Mouse (Mus musculus) hindbrain, embryonic 15.5 days (tissue): ENCODE data around the gene Magi1. TPM values are rescaled to one million over a fixed set of nuclear protein-coding genes. Genes with fewer than 3 reads are reported as not detected.

Experiments used
- ATAC-seq: fragments of 200-750 bp; cut with Nextera tagmentation; 2 replicates; pipeline ENCODE4 v1.8.0; 2017; ENCODE audit warnings: low read depth, moderate number of reproducible peaks, moderate TSS enrichment; ENCODE audit not compliant: low FRiP score
- H3K27ac ChIP-seq: fragments of 300-500 bp; sonication (generic); replicated peaks from 2 replicates; pipeline ENCODE4 v1.5.1; 2015; ENCODE audit warnings: mild to moderate bottlenecking, inconsistent platforms
- H3K27me3 ChIP-seq: fragments of 300-500 bp; sonication (generic); 2 replicates; pipeline ENCODE4 v1.6.1; 2015; ENCODE audit warnings: control low read depth, inconsistent platforms
- H3K36me3 ChIP-seq: fragments of 300-500 bp; sonication (generic); 2 replicates; pipeline ENCODE4 v1.6.1; 2015; ENCODE audit warnings: control low read depth, inconsistent platforms
- H3K4me1 ChIP-seq: fragments of 300-500 bp; sonication (generic); replicated peaks from 2 replicates; pipeline ENCODE4 v1.6.1; 2015; ENCODE audit warnings: control low read depth, inconsistent platforms
- H3K4me2 ChIP-seq: fragments of 300-500 bp; sonication (generic); 2 replicates; pipeline ENCODE4 v1.6.1; 2015; ENCODE audit warnings: moderate library complexity, mild to moderate bottlenecking, inconsistent platforms
- H3K4me3 ChIP-seq: fragments of 300-500 bp; sonication (generic); 2 replicates; pipeline ENCODE4 v1.5.1; 2015; ENCODE audit warnings: mild to moderate bottlenecking, inconsistent platforms
- H3K9ac ChIP-seq: fragments of 300-500 bp; sonication (generic); 2 replicates; pipeline ENCODE4 v1.6.1; 2015; ENCODE audit warnings: inconsistent platforms
- H3K9me3 ChIP-seq: fragments of 300-500 bp; sonication (generic); 2 replicates; pipeline ENCODE4 v1.6.1; 2016; ENCODE audit warnings: control low read depth, inconsistent platforms
- WGBS: fragments of 180-500 bp; shearing (Covaris S2); methylation state at CpG from one replicate; pipeline ENCODE4 v1.1.7; 2015; 5-methylcytosine and 5-hydroxymethylcytosine counted together
- polyA plus RNA-seq: library from polyadenylated mRNA; unstranded; fragments of >200 nt; fragmentation: Nextera tagmentation; extraction: Ambion mirVana; gene quantifications from 2 replicates; pipeline ENCODE4 v1.2.1, GENCODE M21; 2015

Gene Magi1
- polyA plus RNA-seq, 1 experiment from 2014 or later, result 30.4 TPM

- no peaks in the 10 kb centered on the region for H3K9me3 ChIP-seq
- 0 out of 2 replicates have a peak overlapping the region, but pooled peaks have one; percentile 11 for H3K27ac ChIP-seq
- no peak overlapping the region for H3K4me3 ChIP-seq
- no peaks in the 10 kb centered on the region for H3K27me3 ChIP-seq
- H3K4me1 ChIP-seq, result peaks cover 24% of the 10 kb centered on the region
- no peak for ATAC-seq
- no peak overlapping the region for H3K9ac ChIP-seq
- H3K4me2 ChIP-seq, result no peak overlapping the region
- H3K36me3 ChIP-seq, result no peaks in the 10 kb centered on the region
- whole genome bisulfite sequencing, result 45% methylated on average over 4 of the region's 4 CpGs
These were observed 481.3 kb downstream of the Magi1 start for GRCm38 (mm10) chr6:93802390-93802789.

GRCm38 (mm10) chr6:93800465-93800864 is 483.3 kb downstream of the Magi1 start:
- Histone ChIP-seq H3K4me2 (no peak overlapping the region), H3K27ac (no peak overlapping the region), H3K4me1 (peaks cover 18% of the 10 kb centered on the region), H3K4me3 (no peak overlapping the region), H3K9me3 (no peaks in the 10 kb centered on the region), H3K9ac (no peak overlapping the region), H3K27me3 (no peaks in the 10 kb centered on the region), H3K36me3 (no peaks in the 10 kb centered on the region)
- WGBS, result 57% methylated on average over 4 of the region's 4 CpGs
- no peak for ATAC-seq

DNA sequence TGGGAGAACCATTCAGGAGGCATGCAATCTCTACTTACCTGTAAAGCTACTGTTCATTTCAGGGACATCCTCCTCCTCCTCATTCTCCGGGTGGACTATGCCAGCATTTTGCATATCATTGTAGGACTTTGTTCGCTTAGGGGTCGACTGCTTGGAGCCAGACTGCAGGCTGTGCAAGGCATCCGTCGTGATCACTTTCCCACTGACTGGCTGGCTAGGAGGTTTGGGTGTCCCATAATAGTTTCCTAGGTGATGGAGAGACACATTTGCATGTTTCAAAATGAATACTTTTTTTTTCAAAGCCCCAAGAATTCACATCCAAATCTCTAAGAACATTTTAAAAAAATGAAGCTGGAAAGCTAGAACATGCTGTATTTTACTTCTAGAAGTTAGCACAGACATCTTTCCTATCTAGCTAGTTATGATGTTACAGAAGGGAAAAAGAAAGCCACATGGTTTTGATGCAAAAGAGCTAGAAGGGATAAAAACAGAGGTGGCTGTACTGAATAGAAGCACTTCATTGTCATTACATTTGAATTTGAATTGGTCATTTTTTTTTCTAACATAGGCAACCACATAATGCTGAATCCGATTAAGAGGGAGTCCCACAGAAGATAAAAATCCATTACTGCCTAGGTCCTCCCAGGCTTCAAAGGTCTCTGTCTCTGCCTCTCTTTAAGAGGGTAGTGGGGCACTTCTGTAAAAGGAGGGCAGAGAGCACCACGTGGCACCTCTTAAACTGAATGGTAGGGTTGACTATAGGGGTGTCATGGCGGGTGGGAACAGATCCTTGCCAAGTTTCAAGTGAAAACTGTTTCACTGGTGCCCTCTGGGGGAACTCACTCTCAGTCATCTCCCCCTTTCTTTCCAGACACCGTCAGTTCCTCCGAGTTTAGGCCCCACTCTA is 491.2 kb downstream of the Magi1 start:
- peak; percentile 78 for ATAC-seq
- Histone ChIP-seq H3K4me2 (peak overlapping the region; percentile 7; the same call in 1 of the 2 replicates), H3K36me3 (no peaks in the 10 kb centered on the region), H3K4me1 (peaks cover 12% of the 10 kb centered on the region), H3K9me3 (no peaks in the 10 kb centered on the region), H3K4me3 (no peak overlapping the region), H3K27ac (peak overlapping the region; percentile 38), H3K27me3 (no peaks in the 10 kb centered on the region), H3K9ac (no peak overlapping the region)
- 17% methylated on average over 10 of the region's 10 CpGs for WGBS

DNA sequence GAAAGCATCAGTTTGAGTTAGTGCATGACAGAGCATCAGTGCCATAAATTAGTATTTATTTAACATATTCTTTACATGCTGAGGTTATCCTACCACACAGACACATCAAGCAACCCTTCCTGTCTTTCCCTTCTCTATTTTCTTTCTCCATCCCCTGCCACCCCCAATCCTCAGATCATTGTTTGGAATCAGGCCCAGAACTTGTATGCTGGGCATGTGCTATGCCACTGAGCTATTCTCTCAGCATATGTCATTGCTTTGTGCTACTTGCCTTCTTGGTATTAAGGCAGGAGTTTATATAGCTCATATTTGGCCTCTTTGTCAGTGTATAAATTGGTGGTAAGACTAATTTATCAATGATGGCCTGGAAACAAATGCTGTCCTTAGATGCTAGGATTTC is 494.0 kb downstream of the Magi1 start:
- Histone ChIP-seq H3K4me1 (peaks cover 12% of the 10 kb centered on the region), H3K27me3 (no peaks in the 10 kb centered on the region), H3K9me3 (no peaks in the 10 kb centered on the region), H3K27ac (no peak overlapping the region), H3K4me3 (no peak overlapping the region), H3K36me3 (no peaks in the 10 kb centered on the region), H3K9ac (no peak overlapping the region), H3K4me2 (no peak overlapping the region)
- ATAC-seq, result no peak

GRCm38 (mm10) chr6:93787042-93787441 is 496.7 kb downstream of the Magi1 start:
- no peak for ATAC-seq
- 94% methylated on average over 3 of the region's 3 CpGs for WGBS
- H3K4me3 ChIP-seq, result no peak overlapping the region
- H3K36me3 ChIP-seq, result no peaks in the 10 kb centered on the region
- no peak overlapping the region for H3K27ac ChIP-seq
- no peak overlapping the region for H3K9ac ChIP-seq
- H3K4me1 ChIP-seq, result peaks cover 4% of the 10 kb centered on the region
- no peaks in the 10 kb centered on the region for H3K27me3 ChIP-seq
- H3K9me3 ChIP-seq, result no peaks in the 10 kb centered on the region
- H3K4me2 ChIP-seq, result no peak overlapping the region

DNA sequence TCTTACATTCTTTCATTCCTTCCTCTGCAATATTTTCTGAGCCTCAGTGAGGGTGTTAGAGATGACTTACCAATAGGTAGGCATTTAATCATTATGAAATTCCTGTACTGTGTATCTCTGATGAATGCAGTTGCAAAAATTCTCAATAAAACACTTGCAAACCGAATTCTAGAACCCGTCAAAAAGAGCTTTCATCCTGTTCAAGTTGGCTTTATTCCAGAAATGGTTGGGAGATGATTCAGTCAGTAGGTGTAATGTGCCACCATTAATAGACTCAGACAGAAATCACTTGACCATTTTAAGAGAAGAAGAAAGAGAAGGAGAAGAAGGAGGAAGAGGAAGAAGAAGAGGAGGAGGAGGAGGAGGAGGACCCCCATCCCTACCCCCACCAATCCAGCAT is 497.5 kb downstream of the Magi1 start:
- H3K9me3 ChIP-seq, result no peaks in the 10 kb centered on the region
- no peak for ATAC-seq

DNA sequence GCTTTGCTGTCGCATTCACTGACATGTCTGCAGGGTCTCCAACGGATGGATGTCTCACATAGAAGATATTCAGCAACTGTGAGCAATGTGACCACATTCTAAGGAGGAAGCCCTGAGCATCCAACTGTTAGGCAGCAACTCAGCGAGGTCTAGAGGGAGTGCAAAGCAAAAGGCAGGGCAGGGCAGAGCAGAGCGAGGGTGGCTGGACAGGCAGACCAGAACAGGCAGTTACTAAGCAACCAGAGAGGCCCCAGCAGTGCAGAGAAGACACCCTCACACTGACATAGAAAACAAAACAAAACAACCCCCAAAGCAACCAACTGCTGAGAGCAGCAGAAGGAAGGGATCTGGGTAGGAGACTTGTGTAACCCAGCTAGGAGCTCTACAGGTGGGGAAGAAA is 512.6 kb downstream of the Magi1 start:
- WGBS, result 18% methylated on average over 4 of the region's 4 CpGs
- no peak for ATAC-seq

More for the DNA sequence above, 497.5 kb downstream of the Magi1 start:
- Histone ChIP-seq H3K4me1 (peaks cover 4% of the 10 kb centered on the region; the same call in 1 of the 2 replicates), H3K9ac (no peak overlapping the region), H3K4me2 (no peak overlapping the region), H3K27ac (no peak overlapping the region), H3K36me3 (no peaks in the 10 kb centered on the region), H3K27me3 (no peaks in the 10 kb centered on the region), H3K4me3 (no peak overlapping the region)
- 81% methylated on average over 2 of the region's 2 CpGs for WGBS

GRCm38 (mm10) chr6:93770283-93771025 is 513.3 kb downstream of the Magi1 start:
- Histone ChIP-seq H3K4me2 (no peak overlapping the region), H3K4me3 (no peak overlapping the region), H3K27ac (peak overlapping the region; percentile 20), H3K9ac (no peak overlapping the region), H3K9me3 (no peaks in the 10 kb centered on the region), H3K36me3 (peaks cover 13% of the 10 kb centered on the region), H3K4me1 (peaks cover 21% of the 10 kb centered on the region), H3K27me3 (no peaks in the 10 kb centered on the region)
- ATAC-seq, result no peak; the same call in 1 of the 2 replicates
- WGBS, result 55% methylated on average over 5 of the region's 5 CpGs

More for the DNA sequence above, 512.6 kb downstream of the Magi1 start:
- no peak overlapping the region for H3K4me3 ChIP-seq
- H3K4me1 ChIP-seq, result peaks cover 21% of the 10 kb centered on the region
- no peak overlapping the region for H3K9ac ChIP-seq
- H3K27me3 ChIP-seq, result no peaks in the 10 kb centered on the region
- H3K4me2 ChIP-seq, result no peak overlapping the region
- peaks cover 8% of the 10 kb centered on the region for H3K36me3 ChIP-seq
- no peaks in the 10 kb centered on the region for H3K9me3 ChIP-seq
- peak overlapping the region; percentile 20; the same call in 1 of the 2 replicates for H3K27ac ChIP-seq

DNA sequence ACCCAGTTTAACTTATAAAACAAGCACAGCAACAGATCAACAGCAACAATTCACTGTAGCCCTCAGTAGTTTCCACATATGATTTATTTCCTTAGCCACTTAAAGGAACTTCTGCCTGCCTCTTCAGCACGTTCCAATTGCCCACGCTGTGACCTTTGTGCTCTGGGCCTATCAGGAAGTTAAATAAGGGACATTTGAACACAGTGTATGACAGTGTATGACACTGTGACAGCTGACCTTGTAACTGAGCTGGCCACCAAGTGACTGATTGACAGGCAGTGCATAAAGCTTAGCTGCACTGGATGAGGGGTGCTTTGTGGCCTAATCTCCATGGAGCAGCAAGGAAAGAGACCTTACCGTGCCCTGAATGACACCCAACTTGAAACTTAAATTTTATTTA is 525.6 kb downstream of the Magi1 start:
- 53% methylated on average over 3 of the region's 3 CpGs for WGBS
- H3K4me3 ChIP-seq, result no peak overlapping the region
- no peaks in the 10 kb centered on the region for H3K9me3 ChIP-seq
- peak overlapping the region; percentile 76 for H3K27ac ChIP-seq
- H3K4me1 ChIP-seq, result peaks cover 11% of the 10 kb centered on the region
- peaks cover 18% of the 10 kb centered on the region for H3K36me3 ChIP-seq
- ATAC-seq, result no peak
- H3K9ac ChIP-seq, result no peak overlapping the region
- no peaks in the 10 kb centered on the region for H3K27me3 ChIP-seq
- no peak overlapping the region for H3K4me2 ChIP-seq

GRCm38 (mm10) chr6:93757353-93758087 is 526.2 kb downstream of the Magi1 start:
- 23% methylated on average over 11 of the region's 11 CpGs for WGBS
- Histone ChIP-seq H3K9ac (no peak overlapping the region), H3K27ac (peak overlapping the region; percentile 76), H3K4me1 (peaks cover 11% of the 10 kb centered on the region), H3K4me2 (no peak overlapping the region), H3K36me3 (peaks cover 21% of the 10 kb centered on the region), H3K4me3 (no peak overlapping the region), H3K27me3 (no peaks in the 10 kb centered on the region), H3K9me3 (no peaks in the 10 kb centered on the region)
- ATAC-seq, result peak; percentile 95

- Histone ChIP-seq H3K27ac (no peak overlapping the region), H3K9ac (no peak overlapping the region), H3K27me3 (no peaks in the 10 kb centered on the region), H3K4me2 (no peak overlapping the region), H3K4me3 (no peak overlapping the region), H3K4me1 (peaks cover 7% of the 10 kb centered on the region; the same call in 1 of the 2 replicates), H3K36me3 (peaks cover 34% of the 10 kb centered on the region), H3K9me3 (no peaks in the 10 kb centered on the region)
- WGBS, result 39% methylated on average over 6 of the region's 6 CpGs
- no peak; the same call in 1 of the 2 replicates for ATAC-seq
These were observed 540.6 kb downstream of the Magi1 start for GRCm38 (mm10) chr6:93743145-93743544.
